Mouse (Mus musculus) CH12.LX (cell line): ENCODE data around the gene Slc25a19. TPM values are rescaled to one million over a fixed set of nuclear protein-coding genes. Genes with fewer than 3 reads are reported as not detected.
A peak's percentile ranks its signal among the peaks of the same experiment; 100 is the strongest.
"Not testable (repeated sequence)": the region's sequence is repeated elsewhere in the genome, so short reads cannot be mapped to it uniquely, and the experiment has no call there.

Experiments
- DNase-seq: peaks from one replicate; pipeline ENCODE4 v3.0.0-alpha.2; 2013; ENCODE audit errors: extremely low read depth
- H3K27ac ChIP-seq: 2 replicates; pipeline ENCODE4 v1.5.1; 2012; ENCODE audit warnings: low read depth, mild to moderate bottlenecking, control low read depth, moderate library complexity; ENCODE audit not compliant: insufficient read depth
- H3K27me3 ChIP-seq: replicated peaks from 2 replicates; pipeline ENCODE3; 2012; ENCODE audit warnings: inconsistent platforms
- H3K36me3 ChIP-seq, 2 experiments: replicated peaks in 1 of 2; 2 replicates each; pipeline versions ENCODE3 to v1.6.1; 2012; ENCODE audit warnings: inconsistent platforms in 1 of 2, low read length in 1 of 2, mild to moderate bottlenecking in 1 of 2, mixed read lengths in 1 of 2, moderate library complexity in 1 of 2; ENCODE audit not compliant: control insufficient read depth in 1 of 2, insufficient read depth in 1 of 2
- H3K4me1 ChIP-seq, 2 experiments: 2 replicates each; pipeline ENCODE4 v1.6.1; 2012; ENCODE audit warnings: inconsistent platforms in 1 of 2, moderate library complexity in 1 of 2; ENCODE audit not compliant: insufficient read depth in 2 of 2, control insufficient read depth in 1 of 2
- H3K4me2 ChIP-seq: 2 replicates; pipeline ENCODE4 v1.6.1; 2012; ENCODE audit warnings: low read depth, mild to moderate bottlenecking, control low read depth; ENCODE audit not compliant: poor library complexity, insufficient read depth, severe bottlenecking
- H3K4me3 ChIP-seq, 3 experiments: fragments of 150-350 bp in 1 of 3; sonication (generic) in 1 of 3; replicated peaks in 1 of 3; 2 replicates each; pipeline versions ENCODE3 to v1.5.1; 2011 to 2012; ENCODE audit warnings: low read depth in 2 of 3, low read length in 2 of 3, mild to moderate bottlenecking in 2 of 3, moderate library complexity in 2 of 3, control low read depth in 1 of 3, improper control_type of control experiment in 1 of 3, inconsistent platforms in 1 of 3, mixed read lengths in 1 of 3; ENCODE audit not compliant: poor library complexity in 1 of 3
- H3K79me2 ChIP-seq: replicated peaks from 2 replicates; pipeline ENCODE4 v1.6.1; 2012; ENCODE audit warnings: mild to moderate bottlenecking, moderate library complexity; ENCODE audit not compliant: control insufficient read depth, poor library complexity, insufficient read depth, severe bottlenecking; ENCODE audit errors: extremely low read depth
- H3K9ac ChIP-seq: 2 replicates; pipeline ENCODE4 v1.6.1; 2012; ENCODE audit warnings: low read depth, mild to moderate bottlenecking, control low read depth, moderate library complexity; ENCODE audit not compliant: insufficient read depth
- H3K9me3 ChIP-seq: replicated peaks from 2 replicates; pipeline ENCODE3; 2012; ENCODE audit warnings: low read length, inconsistent platforms, mixed read lengths
- BHLHE40 ChIP-seq: IDR thresholded peaks from 2 replicates; pipeline ENCODE4 v1.6.1; 2011; ENCODE audit warnings: mild to moderate bottlenecking, low read depth, low read length, improper control_type of control experiment
- CTCF ChIP-seq, 2 experiments: IDR thresholded peaks in 1 of 2; conservative IDR thresholded peaks in 1 of 2; 2 replicates each; pipeline ENCODE4 v1.5.1; 2011 to 2012; ENCODE audit warnings: low read depth in 2 of 2, low read length in 2 of 2, improper control_type of control experiment in 1 of 2, inconsistent platforms in 1 of 2, mild to moderate bottlenecking in 1 of 2, moderate library complexity in 1 of 2
- EP300 ChIP-seq: IDR thresholded peaks from 2 replicates; pipeline ENCODE4 v1.6.1; 2011; ENCODE audit warnings: low read length, improper control_type of control experiment
- ETS1 ChIP-seq: conservative IDR thresholded peaks from 2 replicates; pipeline ENCODE4 v1.6.1; 2012; ENCODE audit warnings: low read depth, mild to moderate bottlenecking, inconsistent platforms, low read length, improper control_type of control experiment, moderate library complexity
- IRF4 ChIP-seq: IDR thresholded peaks from 2 replicates; pipeline ENCODE4 v1.6.1; 2014; ENCODE audit warnings: low read depth, mild to moderate bottlenecking, inconsistent platforms, low read length, improper control_type of control experiment
- JUN ChIP-seq: IDR thresholded peaks from 2 replicates; pipeline ENCODE4 v1.6.1; 2011; ENCODE audit warnings: low read depth, mild to moderate bottlenecking, low read length, improper control_type of control experiment, moderate library complexity; ENCODE audit not compliant: insufficient read depth
- KAT2A ChIP-seq: IDR thresholded peaks from 2 replicates; pipeline ENCODE4 v1.6.1; 2012; ENCODE audit warnings: low read length, improper control_type of control experiment, inconsistent platforms; ENCODE audit not compliant: insufficient replicate concordance
- MAFK ChIP-seq: IDR thresholded peaks from 2 replicates; pipeline ENCODE4 v1.6.1; 2011; ENCODE audit warnings: low read length, improper control_type of control experiment; ENCODE audit not compliant: insufficient replicate concordance
- MAX ChIP-seq: IDR thresholded peaks from 2 replicates; pipeline ENCODE4 v1.6.1; 2011; ENCODE audit warnings: low read length, improper control_type of control experiment
- MAZ ChIP-seq: IDR thresholded peaks from 2 replicates; pipeline ENCODE4 v1.6.1; 2012; ENCODE audit warnings: low read depth, mild to moderate bottlenecking, inconsistent platforms, low read length, improper control_type of control experiment, moderate library complexity
- MEF2A ChIP-seq: IDR thresholded peaks from 2 replicates; pipeline ENCODE4 v1.6.1; 2014; ENCODE audit warnings: low read depth, mild to moderate bottlenecking, inconsistent platforms, low read length, improper control_type of control experiment, borderline replicate concordance
- MXI1 ChIP-seq: IDR thresholded peaks from 2 replicates; pipeline ENCODE4 v1.6.1; 2011; ENCODE audit warnings: mild to moderate bottlenecking, low read depth, low read length, improper control_type of control experiment
- MYC ChIP-seq: IDR thresholded peaks from 2 replicates; pipeline ENCODE4 v1.6.1; 2011; ENCODE audit warnings: low read depth, mild to moderate bottlenecking, improper control_type of control experiment, low read length
- POLR2A ChIP-seq: IDR thresholded peaks from 2 replicates; pipeline ENCODE4 v1.6.1; 2011; ENCODE audit warnings: low read depth, mild to moderate bottlenecking, improper control_type of control experiment, low read length
- POLR2AphosphoS2 ChIP-seq: IDR thresholded peaks from 2 replicates; pipeline ENCODE4 v1.6.1; 2011; ENCODE audit warnings: low read depth, low read length, improper control_type of control experiment
- SMC3 ChIP-seq: IDR thresholded peaks from 2 replicates; pipeline ENCODE4 v1.6.1; 2011; ENCODE audit warnings: low read depth, low read length, improper control_type of control experiment
- TBP ChIP-seq: conservative IDR thresholded peaks from 2 replicates; pipeline ENCODE4 v1.6.1; 2011; ENCODE audit warnings: low read depth, low read length, improper control_type of control experiment
- TCF12 ChIP-seq: IDR thresholded peaks from 2 replicates; pipeline ENCODE4 v1.6.1; 2014; ENCODE audit warnings: low read depth, mild to moderate bottlenecking, inconsistent platforms, low read length, improper control_type of control experiment
- UBTF ChIP-seq: IDR thresholded peaks from 2 replicates; pipeline ENCODE4 v1.6.1; 2012; ENCODE audit warnings: low read depth, mild to moderate bottlenecking, inconsistent platforms, low read length, improper control_type of control experiment, moderate library complexity
- USF1 ChIP-seq: IDR thresholded peaks from 2 replicates; pipeline ENCODE4 v1.6.1; 2014; ENCODE audit warnings: low read depth, mild to moderate bottlenecking, inconsistent platforms, low read length, improper control_type of control experiment
- USF2 ChIP-seq: conservative IDR thresholded peaks from 2 replicates; pipeline ENCODE4 v1.6.1; 2011; ENCODE audit warnings: low read depth, low read length, improper control_type of control experiment
- ZC3H11A ChIP-seq: IDR thresholded peaks from 2 replicates; pipeline ENCODE4 v1.6.1; 2012; ENCODE audit warnings: low read depth, mild to moderate bottlenecking, inconsistent platforms, low read length, improper control_type of control experiment
- ZMIZ1 ChIP-seq: IDR thresholded peaks from 2 replicates; pipeline ENCODE4 v1.6.1; 2012; ENCODE audit warnings: low read depth, mild to moderate bottlenecking, inconsistent platforms, low read length, improper control_type of control experiment
- ZNF384 ChIP-seq: IDR thresholded peaks from 2 replicates; pipeline ENCODE4 v1.6.1; 2012; ENCODE audit warnings: low read depth, low read length, improper control_type of control experiment, inconsistent platforms
- dilution Hi-C: fragments of 300-500 bp; cut with MboI; formaldehyde crosslinking; loops from 2 replicates; pipeline ENCODE4 v1.14.3; 2020; ENCODE audit warnings: low sequenced_read_pairs; ENCODE audit not compliant: extremely low pct_unique_long_range_greater_than_20kb, extremely low pct_ligation_motif_present
- in situ Hi-C: fragments of 300-500 bp; cut with MboI; formaldehyde crosslinking; loops from 3 replicates; pipeline ENCODE4 v1.14.3; 2019; ENCODE audit warnings: low sequenced_read_pairs, low pct_ligation_motif_present, low pct_unique_long_range_greater_than_20kb, mixed read lengths
- polyA plus RNA-seq: library from polyadenylated mRNA; unstranded; fragments of >175 nt; gene quantifications from 2 replicates; pipeline ENCODE4 v1.2.1, GENCODE M21; 2012; ENCODE audit warnings: low read depth; ENCODE audit not compliant: insufficient read length
- total RNA-seq, 2 experiments: library from RNA; depleted of rRNA; stranded (reverse); fragments of 300-350 nt in 1 of 2; fragments of >200 nt in 1 of 2; gene quantifications; 2 replicates each; pipeline ENCODE4 v1.2.3; 2012 to 2014

Gene Slc25a19
- total and polyA plus RNA-seq, 3 experiments: 277 to 398 (median 278) TPM

- H3K36me3 ChIP-seq: peaks cover 48 to 52% of the 10 kb centered on the region in 2 experiments
- peak; percentile 63; the same call in 1 of the 2 replicates for TF ChIP-seq BHLHE40
- TF ChIP-seq TCF12: 0 out of 2 replicates have a peak, but pooled peaks have one; percentile 47
- 0 out of 2 replicates have a peak, but pooled peaks have one; percentile 12 for TF ChIP-seq POLR2A
- TF ChIP-seq MEF2A: peak; percentile 55; the same call in 1 of the 2 replicates
- peak; percentile 54 for TF ChIP-seq ETS1
- TF ChIP-seq, all 38 proteins: peak for 5; not testable (repeated sequence) for 33
- dilution Hi-C loops, H3K9ac ChIP-seq, H3K4me3 ChIP-seq, H3K4me2 ChIP-seq, DNase-seq, H3K27me3 ChIP-seq, H3K9me3 ChIP-seq: not testable (repeated sequence)
- Histone ChIP-seq H3K79me2 (peaks cover 34% of the 10 kb centered on the region), H3K4me1 (peaks cover 45 to 94% of the 10 kb centered on the region in 2 experiments), H3K27ac (peak overlapping the region; percentile 85)
- in situ Hi-C loops: loop anchor here (25.0 kb wide), 1 partner anchor 767 kb away; the partner anchor contains the start of gene Rnf157
Observed at GRCm38 (mm10) chr11:115645498-115645897, 17.4 kb upstream of the Slc25a19 start.

GRCm38 (mm10) chr11:115644308-115644707 lies 16.2 kb upstream of the Slc25a19 start:
- H3K36me3 ChIP-seq: peaks cover 38 to 42% of the 10 kb centered on the region in 2 experiments

DNA sequence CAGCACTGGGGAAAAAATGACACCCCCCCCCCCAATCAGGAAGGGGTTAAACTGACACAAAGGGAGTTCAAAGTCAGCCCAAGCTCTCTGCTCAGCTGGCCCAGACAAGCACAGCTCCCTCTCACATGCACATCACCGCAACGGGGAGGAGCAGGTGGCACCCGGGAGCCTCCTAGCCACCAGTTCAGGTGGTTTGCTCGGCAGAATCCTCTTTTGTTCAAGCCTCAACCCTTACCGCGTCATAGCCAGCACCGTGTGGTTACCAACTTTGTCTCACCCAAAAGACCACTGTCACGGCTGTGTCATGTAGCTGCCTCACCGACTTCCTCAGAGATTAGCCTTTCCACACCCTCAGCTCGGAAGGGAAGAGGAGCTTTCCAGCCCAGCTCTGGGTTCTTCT lies 15.2 kb upstream of the Slc25a19 start:
- dilution Hi-C loops (no loop called here), in situ Hi-C loops (loop anchor here (5.0 to 25.0 kb wide), 3 partner anchors 69 to 769 kb away; partner anchors contain the start of genes Caskin2, Rnf157 and Tsen54)
- Histone ChIP-seq H3K27me3 (no peaks in the 10 kb centered on the region), H3K36me3 (peaks cover 29 to 34% of the 10 kb centered on the region in 2 experiments), H3K9ac (peak overlapping the region; percentile 25; the same call in 1 of the 2 replicates), H3K4me1 (peaks cover 60 to 95% of the 10 kb centered on the region in 2 experiments), H3K4me3 (no peak overlapping the region), H3K27ac (peak overlapping the region; percentile 83), H3K4me2 (0 out of 2 replicates have a peak overlapping the region, but pooled peaks have one; percentile 14), H3K79me2 (peaks cover 20% of the 10 kb centered on the region), H3K9me3 (no peaks in the 10 kb centered on the region)
- peak; percentile 94 for DNase-seq
- TF ChIP-seq KAT2A: no peak
- no peak for TF ChIP-seq ZC3H11A
- TF ChIP-seq ZMIZ1: no peak
- 0 out of 2 replicates have a peak, but pooled peaks have one; percentile 9 for TF ChIP-seq MAFK
- no peak; the same call in 1 of the 2 replicates for TF ChIP-seq TBP
- no peak for TF ChIP-seq ZNF384
- TF ChIP-seq POLR2AphosphoS2: no peak; the same call in 1 of the 2 replicates
- no peak for TF ChIP-seq JUN
- TF ChIP-seq EP300: peak; percentile 50
- peak; percentile 15; the same call in 1 of the 2 replicates for TF ChIP-seq MYC
- TF ChIP-seq MXI1: peak; percentile 53; the same call in 1 of the 2 replicates
- no peak for TF ChIP-seq UBTF
- TF ChIP-seq CTCF (conservative IDR thresholded peaks at IDR 0.05 in 1 of 2, IDR thresholded peaks at IDR 0.05 in 1 of 2; ENCODE audit: low read depth in 2 of 2, low read length in 2 of 2): no peak
- TF ChIP-seq IRF4: peak; percentile 71
- TF ChIP-seq ETS1: peak; percentile 96
- TF ChIP-seq MAZ: no peak
- TF ChIP-seq MAX: no peak
- TF ChIP-seq SMC3: no peak; the same call in 1 of the 2 replicates
- no peak for TF ChIP-seq USF1

More at GRCm38 (mm10) chr11:115644308-115644707, 16.2 kb upstream of the Slc25a19 start:
- H3K4me1 ChIP-seq: peaks cover 53 to 94% of the 10 kb centered on the region in 2 experiments
- TF ChIP-seq USF2 (0 out of 2 replicates have a peak, but pooled peaks have one; percentile 14), BHLHE40 (peak; percentile 63), ZNF384 (no peak), USF1 (peak; percentile 52)
- H3K4me2 ChIP-seq: no peak overlapping the region
- in situ Hi-C loops: loop anchor here (5.0 to 25.0 kb wide), 3 partner anchors 68 to 768 kb away; partner anchors contain the start of genes Caskin2, Rnf157 and Tsen54
- no peak for DNase-seq
- H3K27me3 ChIP-seq: no peaks in the 10 kb centered on the region
- no peak overlapping the region for H3K9ac ChIP-seq
- H3K4me3 ChIP-seq: no peak overlapping the region
- H3K27ac ChIP-seq: peak overlapping the region; percentile 83
- dilution Hi-C loops: no loop called here
- H3K79me2 ChIP-seq: peaks cover 25% of the 10 kb centered on the region
- no peaks in the 10 kb centered on the region for H3K9me3 ChIP-seq
